Mouse (Mus musculus): ENCODE data around the gene Serpina3m. TPM values are rescaled to one million over a fixed set of nuclear protein-coding genes. Genes with fewer than 3 reads are reported as not detected.
A peak's percentile ranks its signal among the peaks of the same experiment; 100 is the strongest.

The Serpina3m gene
- polyA plus RNA-seq, 1 experiment from 2014 or later, result not detected

GRCm38 (mm10) chr12:104431359-104431758, 93.1 kb downstream of the Serpina3m start:
- Histone ChIP-seq H3K4me3 (replicated peaks; ENCODE audit: low read depth, low read length) (no peak overlapping the region), H3K9me3 (replicated peaks; ENCODE audit: low read length) (no peaks in the 10 kb centered on the region), H3K27me3 (ENCODE audit: insufficient read depth, low read length) (no peaks in the 10 kb centered on the region), H3K9ac (ENCODE audit: low read depth, low read length) (no peak overlapping the region), H3K4me2 (ENCODE audit: low read length) (no peak overlapping the region), H3K36me3 (ENCODE audit: insufficient read depth, low read length) (no peaks in the 10 kb centered on the region), H3K4me1 (replicated peaks; ENCODE audit: insufficient read depth, low read length) (no peaks in the 10 kb centered on the region), H3K27ac (no peak overlapping the region)
- WGBS, result 69% methylated on average over 10 of the region's 10 CpGs
- TF ChIP-seq CTCF (IDR thresholded peaks at IDR 0.05; ENCODE audit: low read depth), result no peak
- DNase-seq (ENCODE audit: low spot score) (no peak), ATAC-seq (replicated peaks; ENCODE audit: low FRiP score, low read depth) (no peak)

- H3K36me3 ChIP-seq (ENCODE audit: insufficient read depth, low read length), result no peaks in the 10 kb centered on the region
- no peak for ATAC-seq (replicated peaks; ENCODE audit: low FRiP score, low read depth)
- no peak overlapping the region for H3K4me2 ChIP-seq (ENCODE audit: low read length)
- no peaks in the 10 kb centered on the region for H3K27me3 ChIP-seq (ENCODE audit: insufficient read depth, low read length)
- H3K4me3 ChIP-seq (replicated peaks; ENCODE audit: low read depth, low read length), result no peak overlapping the region
- 39% methylated on average over 7 of the region's 7 CpGs for WGBS
- no peak for TF ChIP-seq CTCF (IDR thresholded peaks at IDR 0.05; ENCODE audit: low read depth)
- no peak overlapping the region for H3K27ac ChIP-seq
- H3K4me1 ChIP-seq (replicated peaks; ENCODE audit: insufficient read depth, low read length), result no peaks in the 10 kb centered on the region
- H3K9me3 ChIP-seq (replicated peaks; ENCODE audit: low read length), result no peaks in the 10 kb centered on the region
- no peak for DNase-seq (ENCODE audit: low spot score)
- H3K9ac ChIP-seq (ENCODE audit: low read depth, low read length), result no peak overlapping the region
Observed at GRCm38 (mm10) chr12:104433214-104433613, 94.9 kb downstream of the Serpina3m start.

DNA sequence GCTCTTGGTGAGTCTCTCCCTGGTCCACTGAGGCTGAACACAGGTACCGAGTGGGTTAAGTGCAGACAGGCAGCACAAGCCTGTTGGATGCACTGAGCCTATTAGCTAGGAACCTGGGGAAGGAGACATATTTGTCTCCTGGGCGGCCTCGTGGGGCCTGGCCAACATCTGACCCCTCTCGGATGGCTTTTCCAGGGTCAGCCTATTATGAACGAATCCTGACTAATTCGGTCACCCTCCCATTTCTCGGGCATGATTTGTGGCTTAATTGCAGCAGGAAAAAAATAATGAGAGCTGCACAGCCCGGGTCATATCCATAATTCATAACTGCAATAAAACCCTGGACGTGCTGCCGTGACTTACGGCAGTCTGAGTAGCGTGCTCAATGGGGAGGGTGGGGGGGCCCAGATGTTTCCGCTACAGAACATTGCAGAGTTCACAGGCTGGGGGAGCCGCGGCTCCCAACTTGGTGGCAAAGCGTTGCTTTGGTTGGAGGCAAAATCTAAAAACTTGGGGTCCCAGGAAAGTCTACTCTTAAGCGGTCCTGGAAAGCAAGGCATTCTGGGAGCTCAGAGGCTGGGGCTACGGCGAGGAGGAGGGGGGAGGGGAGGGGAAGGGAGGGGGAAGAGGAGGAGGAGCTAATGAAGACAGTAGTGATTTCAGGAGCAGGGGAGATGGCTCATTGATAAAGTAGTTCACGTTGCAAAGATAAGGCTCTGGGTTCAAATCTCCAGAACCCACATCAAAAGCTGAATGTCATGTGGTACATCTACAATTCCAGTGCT, 95.9 kb downstream of the Serpina3m start:
- Histone ChIP-seq H3K27ac (no peak overlapping the region), H3K4me3 (replicated peaks; ENCODE audit: low read depth, low read length) (no peak overlapping the region), H3K9me3 (replicated peaks; ENCODE audit: low read length) (no peaks in the 10 kb centered on the region), H3K9ac (ENCODE audit: low read depth, low read length) (no peak overlapping the region), H3K4me2 (ENCODE audit: low read length) (peak overlapping the region; percentile 32), H3K36me3 (ENCODE audit: insufficient read depth, low read length) (no peaks in the 10 kb centered on the region), H3K4me1 (replicated peaks; ENCODE audit: insufficient read depth, low read length) (no peaks in the 10 kb centered on the region), H3K27me3 (ENCODE audit: insufficient read depth, low read length) (no peaks in the 10 kb centered on the region)
- TF ChIP-seq CTCF (IDR thresholded peaks at IDR 0.05; ENCODE audit: low read depth), result no peak
- peak; percentile 63; the same call in 1 of the 2 replicates for ATAC-seq (replicated peaks; ENCODE audit: low FRiP score, low read depth)
- DNase-seq (ENCODE audit: low spot score), result peak; percentile 68
- 51% methylated on average over 20 of the region's 20 CpGs for WGBS

DNA sequence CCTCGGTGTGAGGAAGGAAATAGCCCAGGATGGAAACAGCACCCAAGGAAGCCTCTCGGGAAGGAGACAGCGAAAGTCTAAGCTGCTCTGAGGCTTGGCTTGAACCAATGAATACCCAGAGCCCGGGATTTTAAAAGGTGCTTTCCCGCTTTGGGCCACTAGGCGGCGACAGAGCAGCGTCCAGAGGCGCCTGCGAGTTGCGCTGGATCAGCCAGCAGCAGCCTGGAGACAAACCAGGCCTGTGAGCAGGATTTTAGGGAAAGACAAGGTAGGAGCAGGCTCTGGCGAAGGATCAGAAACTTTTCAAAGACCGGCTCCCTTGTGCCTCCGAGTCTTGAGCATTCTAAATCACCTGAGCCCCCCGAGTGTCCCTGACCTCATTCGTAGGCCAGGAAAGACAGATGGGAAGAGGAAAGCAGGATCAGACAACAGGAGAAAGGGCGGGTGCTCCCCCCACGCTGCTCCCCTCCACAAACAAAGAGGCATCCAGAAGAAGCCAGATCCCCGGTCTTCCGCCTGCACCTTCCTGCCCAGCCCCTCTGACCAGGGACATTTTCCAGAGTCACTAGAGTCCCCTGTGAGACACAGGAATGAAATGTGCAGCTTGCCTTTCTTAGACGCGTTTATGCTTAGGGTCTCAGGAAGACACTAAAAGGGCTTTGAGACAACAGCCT, 101.9 kb downstream of the Serpina3m start:
- H3K9me3 ChIP-seq (replicated peaks; ENCODE audit: low read length), result no peaks in the 10 kb centered on the region
- H3K9ac ChIP-seq (ENCODE audit: low read depth, low read length), result no peak overlapping the region
- WGBS, result 10% methylated on average over 22 of the region's 22 CpGs
- H3K36me3 ChIP-seq (ENCODE audit: insufficient read depth, low read length), result no peaks in the 10 kb centered on the region
- DNase-seq (ENCODE audit: low spot score) (peak; percentile 83), ATAC-seq (replicated peaks; ENCODE audit: low FRiP score, low read depth) (peak; percentile 40; the same call in 1 of the 2 replicates)
- no peaks in the 10 kb centered on the region for H3K4me1 ChIP-seq (replicated peaks; ENCODE audit: insufficient read depth, low read length)
- no peak overlapping the region for H3K4me3 ChIP-seq (replicated peaks; ENCODE audit: low read depth, low read length)
- no peaks in the 10 kb centered on the region for H3K27me3 ChIP-seq (ENCODE audit: insufficient read depth, low read length)
- peak; percentile 99 for TF ChIP-seq CTCF (IDR thresholded peaks at IDR 0.05; ENCODE audit: low read depth)
- H3K27ac ChIP-seq, result no peak overlapping the region
- H3K4me2 ChIP-seq (ENCODE audit: low read length), result no peak overlapping the region

- H3K4me3 ChIP-seq (replicated peaks; ENCODE audit: low read depth, low read length), result no peak overlapping the region
- 89% methylated on average over 11 of the region's 11 CpGs for WGBS
- H3K4me1 ChIP-seq (replicated peaks; ENCODE audit: insufficient read depth, low read length), result no peaks in the 10 kb centered on the region
- no peak overlapping the region for H3K9ac ChIP-seq (ENCODE audit: low read depth, low read length)
- no peak for ATAC-seq (replicated peaks; ENCODE audit: low FRiP score, low read depth)
- H3K9me3 ChIP-seq (replicated peaks; ENCODE audit: low read length), result no peaks in the 10 kb centered on the region
- H3K4me2 ChIP-seq (ENCODE audit: low read length), result no peak overlapping the region
- no peak for DNase-seq (ENCODE audit: low spot score)
- no peaks in the 10 kb centered on the region for H3K36me3 ChIP-seq (ENCODE audit: insufficient read depth, low read length)
- no peak overlapping the region for H3K27ac ChIP-seq
- no peak for TF ChIP-seq CTCF (IDR thresholded peaks at IDR 0.05; ENCODE audit: low read depth)
- H3K27me3 ChIP-seq (ENCODE audit: insufficient read depth, low read length), result no peaks in the 10 kb centered on the region
Observed at GRCm38 (mm10) chr12:104443716-104444115, 105.4 kb downstream of the Serpina3m start.

Other genes with a start within 250 kb of the Serpina3m start
- not detected in 2 replicates for gene Serpina5, start 237.4 kb upstream of the Serpina3m start, polyA plus RNA-seq (2015; fragmentation: Nextera tagmentation; extraction: Ambion mirVana)
- gene Serpina3a, start 225.8 kb upstream of the Serpina3m start, polyA plus RNA-seq (2015; fragmentation: Nextera tagmentation; extraction: Ambion mirVana), result not detected in 2 replicates
- gene Serpina3b, start 210.5 kb upstream of the Serpina3m start, polyA plus RNA-seq (2015; fragmentation: Nextera tagmentation; extraction: Ambion mirVana), result not detected in 2 replicates
- gene Serpina3c, start 184.6 kb upstream of the Serpina3m start, polyA plus RNA-seq (2015; fragmentation: Nextera tagmentation; extraction: Ambion mirVana), result 0.08 TPM in 1 of 2 replicates, not detected in the other
- 0.12 and 0.23 TPM in 2 replicates for gene Serpina3f, start 123.9 kb upstream of the Serpina3m start, polyA plus RNA-seq (2015; fragmentation: Nextera tagmentation; extraction: Ambion mirVana)
- gene Serpina3g, start 102.2 kb upstream of the Serpina3m start, polyA plus RNA-seq (2015; fragmentation: Nextera tagmentation; extraction: Ambion mirVana), result 37.8 and 38.8 TPM in 2 replicates
- 0.24 and 0.28 TPM in 2 replicates for gene Serpina3i, start 75.4 kb upstream of the Serpina3m start, polyA plus RNA-seq (2015; fragmentation: Nextera tagmentation; extraction: Ambion mirVana)
- not detected in 2 replicates for gene Serpina3j, start 23.9 kb upstream of the Serpina3m start, polyA plus RNA-seq (2015; fragmentation: Nextera tagmentation; extraction: Ambion mirVana)
- not detected in 2 replicates for gene Serpina3k, start within 50 bp of the Serpina3m start, polyA plus RNA-seq (2015; fragmentation: Nextera tagmentation; extraction: Ambion mirVana)
- 0.17 and 0.20 TPM in 2 replicates for gene Serpina3n, start 68.2 kb downstream of the Serpina3m start, polyA plus RNA-seq (2015; fragmentation: Nextera tagmentation; extraction: Ambion mirVana)
- not detected in 2 replicates for gene Gsc, start 134.8 kb downstream of the Serpina3m start, polyA plus RNA-seq (2015; fragmentation: Nextera tagmentation; extraction: Ambion mirVana)